Mouse (Mus musculus): ENCODE measurements around the gene Hint1. TPM values are rescaled to one million over a fixed set of nuclear protein-coding genes. Genes with fewer than 3 reads are reported as not detected.

Gene Hint1
- total and polyA plus RNA-seq, 3 experiments, result 529 to 2,790 (median 567) TPM

DNA sequence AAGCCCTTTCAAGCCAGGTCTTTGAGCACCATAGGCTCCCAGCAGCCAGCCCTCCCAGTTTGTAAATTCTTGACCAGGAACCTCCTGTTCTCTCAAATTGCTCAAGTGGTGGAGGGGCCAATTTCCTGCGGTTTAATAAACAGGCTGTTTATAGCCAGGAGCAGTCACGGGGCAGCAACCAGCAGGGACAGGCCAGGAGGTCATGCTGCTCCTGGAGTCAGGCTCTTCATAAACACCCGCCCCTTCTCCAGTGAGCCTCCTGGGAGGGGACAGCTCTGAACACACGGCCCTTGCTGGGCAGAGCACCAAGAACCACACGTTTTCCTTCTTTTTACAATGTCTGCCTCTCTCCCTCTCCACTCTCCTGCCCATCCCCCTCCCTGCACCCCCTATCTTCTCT lies 18.8 kb downstream of the Hint1 start:
- Histone ChIP-seq H3K27me3 (ENCODE audit: control insufficient read depth in 1 of 2, insufficient read depth in 2 of 2, low read length in 2 of 2) (no peaks in the 10 kb centered on the region), H3K4me1 (ENCODE audit: control insufficient read depth in 1 of 2, insufficient read depth in 2 of 2, low read length in 2 of 2) (peaks cover 23 to 38% of the 10 kb centered on the region in 2 experiments), H3K36me3 (ENCODE audit: control insufficient read depth in 1 of 2, insufficient read depth in 2 of 2, low read length in 2 of 2) (peaks cover 0 to 18% of the 10 kb centered on the region in 2 experiments; a peak in 2 of 4 replicates), H3K9ac (ENCODE audit: control insufficient read depth, low read depth, low read length, poor library complexity, severe bottlenecking) (peak overlapping the region; percentile 41), H3K27ac (ENCODE audit: control insufficient read depth, low read depth, low read length) (peak overlapping the region; percentile 44), H3K4me3 (ENCODE audit: control insufficient read depth in 1 of 2, insufficient read depth in 1 of 2, low read depth in 2 of 2, low read length in 2 of 2) (no peak overlapping the region), H3K79me2 (ENCODE audit: control insufficient read depth, insufficient read depth, low read length, poor library complexity) (no peaks in the 10 kb centered on the region), H3K9me3 (replicated peaks; ENCODE audit: insufficient read depth, low read length) (no peaks in the 10 kb centered on the region)
- TF ChIP-seq ZNF384 (IDR thresholded peaks at IDR 0.05; ENCODE audit: low read depth, low read length) (no peak), ZMIZ1 (IDR thresholded peaks at IDR 0.05; ENCODE audit: low read depth, low read length) (no peak), USF1 (IDR thresholded peaks at IDR 0.05; ENCODE audit: low read depth, low read length) (no peak), KAT2A (conservative IDR thresholded peaks at IDR 0.05; ENCODE audit: low read depth, low read length) (no peak), JUND (IDR thresholded peaks at IDR 0.05; ENCODE audit: low read depth, low read length) (no peak), MEF2A (IDR thresholded peaks at IDR 0.05; ENCODE audit: extremely low read depth, insufficient replicate concordance, low read depth, low read length, poor library complexity, severe bottlenecking) (no peak), MYB (IDR thresholded peaks at IDR 0.05; ENCODE audit: low read depth, low read length) (no peak), RCOR1 (IDR thresholded peaks at IDR 0.05; ENCODE audit: low read depth, low read length) (no peak), MAX (IDR thresholded peaks at IDR 0.05; ENCODE audit: low read length) (no peak), E2F4 (IDR thresholded peaks at IDR 0.05; ENCODE audit: borderline replicate concordance, low read depth, low read length) (no peak)
- DNase-seq (ENCODE audit: low read depth, low spot score), result no peak

DNA sequence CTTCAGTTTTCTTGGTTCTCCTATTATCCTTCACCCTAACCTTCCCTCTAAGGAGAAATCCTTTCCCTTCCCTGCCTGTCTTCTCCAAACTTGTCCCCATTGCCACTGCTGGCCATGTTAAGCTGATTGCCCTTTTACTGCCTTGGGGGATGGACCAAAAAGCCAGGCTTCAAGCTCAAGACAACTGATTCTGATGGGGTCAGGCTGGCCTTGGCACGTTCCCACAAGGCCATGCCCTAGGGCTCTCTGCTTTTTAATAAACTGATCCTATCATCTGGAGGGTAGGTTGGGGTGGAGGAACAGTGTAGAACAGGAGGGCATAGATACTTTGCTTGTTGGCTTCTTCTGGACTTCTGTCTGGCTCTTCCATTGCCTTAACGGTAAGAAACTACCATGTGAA lies 19.2 kb downstream of the Hint1 start:
- TF ChIP-seq USF1 (IDR thresholded peaks at IDR 0.05; ENCODE audit: low read depth, low read length) (no peak), HCFC1 (IDR thresholded peaks at IDR 0.05; ENCODE audit: low read depth, low read length) (no peak), TAL1 (IDR thresholded peaks at IDR 0.05; ENCODE audit: low read length) (no peak), ZC3H11A (IDR thresholded peaks at IDR 0.05; ENCODE audit: low read depth, low read length) (no peak), USF2 (IDR thresholded peaks at IDR 0.05; ENCODE audit: borderline replicate concordance in 1 of 2, insufficient read depth in 1 of 2, low read depth in 1 of 2, low read length in 2 of 2) (no peak), CHD1 (IDR thresholded peaks at IDR 0.05; ENCODE audit: low read depth, low read length) (no peak), NRF1 (IDR thresholded peaks at IDR 0.05; ENCODE audit: insufficient read depth, low read depth, low read length, poor library complexity, severe bottlenecking) (no peak), E2F4 (IDR thresholded peaks at IDR 0.05; ENCODE audit: borderline replicate concordance, low read depth, low read length) (no peak), MEF2A (IDR thresholded peaks at IDR 0.05; ENCODE audit: extremely low read depth, insufficient replicate concordance, low read depth, low read length, poor library complexity, severe bottlenecking) (no peak), UBTF (IDR thresholded peaks at IDR 0.05; ENCODE audit: borderline replicate concordance, insufficient read depth, low read depth, low read length) (no peak), TBP (IDR thresholded peaks at IDR 0.05; ENCODE audit: low read depth, low read length) (no peak), MYC (IDR thresholded peaks at IDR 0.05; ENCODE audit: low read depth, low read length) (no peak), KAT2A (conservative IDR thresholded peaks at IDR 0.05; ENCODE audit: low read depth, low read length) (no peak), GABPA (IDR thresholded peaks at IDR 0.05; ENCODE audit: low read depth, low read length) (no peak), MAZ (IDR thresholded peaks at IDR 0.05; ENCODE audit: low read depth, low read length) (no peak), BHLHE40 (IDR thresholded peaks at IDR 0.05; ENCODE audit: borderline replicate concordance, low read depth, low read length) (no peak)
- DNase-seq (ENCODE audit: low read depth, low spot score), result no peak
- Histone ChIP-seq H3K4me1 (ENCODE audit: control insufficient read depth in 1 of 2, insufficient read depth in 2 of 2, low read length in 2 of 2) (peaks cover 21 to 38% of the 10 kb centered on the region in 2 experiments), H3K27ac (ENCODE audit: control insufficient read depth, low read depth, low read length) (no peak overlapping the region), H3K27me3 (ENCODE audit: control insufficient read depth in 1 of 2, insufficient read depth in 2 of 2, low read length in 2 of 2) (no peaks in the 10 kb centered on the region), H3K4me3 (ENCODE audit: control insufficient read depth in 1 of 2, insufficient read depth in 1 of 2, low read depth in 2 of 2, low read length in 2 of 2) (no peak overlapping the region), H3K9me3 (replicated peaks; ENCODE audit: insufficient read depth, low read length) (no peaks in the 10 kb centered on the region), H3K79me2 (ENCODE audit: control insufficient read depth, insufficient read depth, low read length, poor library complexity) (no peaks in the 10 kb centered on the region), H3K9ac (ENCODE audit: control insufficient read depth, low read depth, low read length, poor library complexity, severe bottlenecking) (no peak overlapping the region), H3K36me3 (ENCODE audit: control insufficient read depth in 1 of 2, insufficient read depth in 2 of 2, low read length in 2 of 2) (peaks cover 0 to 18% of the 10 kb centered on the region in 2 experiments; a peak in 2 of 4 replicates)

All from MEL (cell line).